Mouse (Mus musculus) neural tube, embryonic 14.5 days (tissue): Measurements from ENCODE around the gene Btbd9. TPM values are rescaled to one million over a fixed set of nuclear protein-coding genes. Genes with fewer than 3 reads are reported as not detected.
A peak's percentile ranks its signal among the peaks of the same experiment; 100 is the strongest.
"Not testable (repeated sequence)": the region's sequence is repeated elsewhere in the genome, so short reads cannot be mapped to it uniquely, and the experiment has no call there.

Experiments
- ATAC-seq: fragments of 200-750 bp; cut with Nextera tagmentation; 2 replicates; pipeline ENCODE4 v1.8.0; 2017; ENCODE audit warnings: low read depth, mild to moderate bottlenecking, moderate TSS enrichment, moderate library complexity
- H3K27ac ChIP-seq: fragments of 300-500 bp; sonication (generic); 2 replicates; pipeline ENCODE4 v1.5.1; 2014; ENCODE audit warnings: low read depth, mild to moderate bottlenecking, control low read depth, low read length, moderate library complexity, mixed read lengths
- H3K27me3 ChIP-seq: fragments of 300-500 bp; sonication (generic); 2 replicates; pipeline ENCODE4 v1.6.1; 2014; ENCODE audit warnings: low read length; ENCODE audit not compliant: control insufficient read depth, insufficient read depth
- H3K36me3 ChIP-seq: fragments of 300-500 bp; sonication (generic); 2 replicates; pipeline ENCODE4 v1.6.1; 2014; ENCODE audit warnings: low read length, mixed read lengths; ENCODE audit not compliant: control insufficient read depth, insufficient read depth
- H3K4me1 ChIP-seq: fragments of 300-500 bp; sonication (generic); 2 replicates; pipeline ENCODE4 v1.6.1; 2014; ENCODE audit warnings: low read length; ENCODE audit not compliant: control insufficient read depth, insufficient read depth
- H3K4me2 ChIP-seq: fragments of 300-500 bp; sonication (generic); 2 replicates; pipeline ENCODE4 v1.6.1; 2014; ENCODE audit warnings: mild to moderate bottlenecking, low read depth, low read length, control low read depth
- H3K4me3 ChIP-seq: fragments of 300-500 bp; sonication (generic); 2 replicates; pipeline ENCODE4 v1.5.1; 2014; ENCODE audit warnings: low read depth, low read length, control low read depth, mixed read lengths
- H3K9ac ChIP-seq: fragments of 300-500 bp; sonication (generic); replicated peaks from 2 replicates; pipeline ENCODE4 v1.6.1; 2014; ENCODE audit warnings: low read depth, mild to moderate bottlenecking, control low read depth, low read length, mixed read lengths
- H3K9me3 ChIP-seq: fragments of 300-500 bp; sonication (generic); 2 replicates; pipeline ENCODE4 v1.6.1; 2016; ENCODE audit warnings: low read length; ENCODE audit not compliant: control insufficient read depth
- WGBS: fragments of 180-500 bp; shearing (Covaris S2); extraction: QIAGEN DNeasy Blood & Tissue Kit; methylation state at CpG from one replicate; pipeline ENCODE4 v1.1.7; 2014; 5-methylcytosine and 5-hydroxymethylcytosine counted together
- polyA plus RNA-seq: library from polyadenylated mRNA; unstranded; fragments of >200 nt; fragmentation: Nextera tagmentation; extraction: Ambion mirVana; gene quantifications from 2 replicates; pipeline ENCODE4 v1.2.1, GENCODE M21; 2014

Btbd9 gene
- polyA plus RNA-seq, 1 experiment from 2014 or later = 130 TPM

GRCm38 (mm10) chr17:30499541-30499940, 76.7 kb downstream of the Btbd9 start:
- not testable (repeated sequence) for H3K36me3 ChIP-seq, H3K9me3 ChIP-seq, H3K27ac ChIP-seq, H3K4me3 ChIP-seq, H3K4me2 ChIP-seq, ATAC-seq, H3K27me3 ChIP-seq, H3K9ac ChIP-seq
- 95% methylated on average over 11 of the region's 11 CpGs for WGBS
- H3K4me1 ChIP-seq = peaks cover 16% of the 10 kb centered on the region

GRCm38 (mm10) chr17:30498779-30499178, 77.5 kb downstream of the Btbd9 start:
- H3K27me3 ChIP-seq = no peaks in the 10 kb centered on the region
- WGBS = 63% methylated on average over 5 of the region's 5 CpGs
- ATAC-seq = no peak
- H3K4me2 ChIP-seq = no peak overlapping the region
- peaks cover 16% of the 10 kb centered on the region for H3K4me1 ChIP-seq
- H3K36me3 ChIP-seq = no peaks in the 10 kb centered on the region
- H3K27ac ChIP-seq = no peak overlapping the region
- H3K4me3 ChIP-seq = no peak overlapping the region
- no peak overlapping the region for H3K9ac ChIP-seq
- no peaks in the 10 kb centered on the region for H3K9me3 ChIP-seq

- Histone ChIP-seq H3K9ac (no peak overlapping the region), H3K9me3 (no peaks in the 10 kb centered on the region), H3K4me1 (peaks cover 16% of the 10 kb centered on the region), H3K4me2 (no peak overlapping the region), H3K27ac (no peak overlapping the region), H3K27me3 (no peaks in the 10 kb centered on the region), H3K36me3 (no peaks in the 10 kb centered on the region), H3K4me3 (no peak overlapping the region)
- ATAC-seq = no peak; the same call in 1 of the 2 replicates
- 19% methylated on average over 6 of the region's 6 CpGs for WGBS
These were observed 77.9 kb downstream of the Btbd9 start for GRCm38 (mm10) chr17:30498376-30498719.

GRCm38 (mm10) chr17:30497525-30498375, 78.5 kb downstream of the Btbd9 start:
- H3K9me3 ChIP-seq = no peaks in the 10 kb centered on the region
- H3K36me3 ChIP-seq = no peaks in the 10 kb centered on the region
- no peak overlapping the region for H3K9ac ChIP-seq
- H3K4me3 ChIP-seq = no peak overlapping the region
- H3K27me3 ChIP-seq = no peaks in the 10 kb centered on the region
- no peak overlapping the region; the same call in 1 of the 2 replicates for H3K4me2 ChIP-seq
- ATAC-seq = peak; percentile 61; the same call in 1 of the 2 replicates
- peaks cover 16% of the 10 kb centered on the region for H3K4me1 ChIP-seq
- peak overlapping the region; percentile 50; the same call in 1 of the 2 replicates for H3K27ac ChIP-seq
- WGBS = 24% methylated on average over 11 of the region's 11 CpGs

GRCm38 (mm10) chr17:30495567-30495966, 80.7 kb downstream of the Btbd9 start:
- 90% methylated on average over 2 of the region's 2 CpGs for WGBS
- Histone ChIP-seq H3K4me1 (peaks cover 16% of the 10 kb centered on the region), H3K27me3 (no peaks in the 10 kb centered on the region), H3K4me3 (no peak overlapping the region), H3K27ac (no peak overlapping the region), H3K9ac (no peak overlapping the region), H3K9me3 (no peaks in the 10 kb centered on the region), H3K4me2 (no peak overlapping the region), H3K36me3 (no peaks in the 10 kb centered on the region)
- ATAC-seq = no peak

GRCm38 (mm10) chr17:30495154-30495553, 81.1 kb downstream of the Btbd9 start:
- WGBS = 72% methylated on average over 2 of the region's 2 CpGs
- no peak overlapping the region for H3K9ac ChIP-seq
- H3K4me2 ChIP-seq = no peak overlapping the region
- peaks cover 16% of the 10 kb centered on the region for H3K4me1 ChIP-seq
- H3K4me3 ChIP-seq = no peak overlapping the region
- H3K27me3 ChIP-seq = no peaks in the 10 kb centered on the region
- H3K27ac ChIP-seq = no peak overlapping the region
- no peaks in the 10 kb centered on the region for H3K36me3 ChIP-seq
- H3K9me3 ChIP-seq = no peaks in the 10 kb centered on the region
- no peak for ATAC-seq

GRCm38 (mm10) chr17:30493481-30493880, 82.8 kb downstream of the Btbd9 start:
- Histone ChIP-seq H3K4me2 (no peak overlapping the region), H3K9ac (no peak overlapping the region), H3K4me3 (no peak overlapping the region), H3K27ac (no peak overlapping the region), H3K27me3 (no peaks in the 10 kb centered on the region), H3K36me3 (no peaks in the 10 kb centered on the region), H3K4me1 (peaks cover 13% of the 10 kb centered on the region), H3K9me3 (no peaks in the 10 kb centered on the region)
- whole genome bisulfite sequencing = 95% methylated on average over 6 of the region's 6 CpGs
- ATAC-seq = no peak

GRCm38 (mm10) chr17:30492191-30492590, 84.1 kb downstream of the Btbd9 start:
- no peak overlapping the region for H3K27ac ChIP-seq
- H3K4me1 ChIP-seq = 0 out of 2 replicates have a peak, but pooled peaks cover 4% of the 10 kb centered on the region
- H3K4me3 ChIP-seq = no peak overlapping the region
- H3K36me3 ChIP-seq = no peaks in the 10 kb centered on the region
- no peaks in the 10 kb centered on the region for H3K9me3 ChIP-seq
- 94% methylated on average over 5 of the region's 5 CpGs for WGBS
- H3K27me3 ChIP-seq = no peaks in the 10 kb centered on the region
- no peak overlapping the region for H3K9ac ChIP-seq
- H3K4me2 ChIP-seq = no peak overlapping the region
- ATAC-seq = no peak

- H3K27ac ChIP-seq = no peak overlapping the region
These were observed 84.7 kb downstream of the Btbd9 start for GRCm38 (mm10) chr17:30491601-30492000.

More at GRCm38 (mm10) chr17:30491601-30492000, 84.7 kb downstream of the Btbd9 start:
- Histone ChIP-seq H3K9me3 (no peaks in the 10 kb centered on the region), H3K9ac (no peak overlapping the region), H3K36me3 (no peaks in the 10 kb centered on the region), H3K27me3 (no peaks in the 10 kb centered on the region), H3K4me3 (no peak overlapping the region), H3K4me2 (no peak overlapping the region), H3K4me1 (0 out of 2 replicates have a peak, but pooled peaks cover 2% of the 10 kb centered on the region)
- WGBS = 99% methylated on average over 8 of the region's 8 CpGs
- no peak for ATAC-seq
